Mouse (Mus musculus) neural tube, embryonic 12.5 days (tissue): ENCODE results near the gene Arhgap4. TPM values are rescaled to one million over a fixed set of nuclear protein-coding genes. Genes with fewer than 3 reads are reported as not detected.

ENCODE experiments used
- ATAC-seq: fragments of 200-750 bp; cut with Nextera tagmentation; 2 replicates; pipeline ENCODE4 v1.8.0; 2017; ENCODE audit warnings: low read depth, mild to moderate bottlenecking, moderate TSS enrichment, moderate library complexity; ENCODE audit not compliant: low FRiP score
- H3K27ac ChIP-seq: fragments of 300-500 bp; sonication (generic); 2 replicates; pipeline ENCODE4 v1.5.1; 2016
- H3K27me3 ChIP-seq: fragments of 300-500 bp; sonication (generic); replicated peaks from 2 replicates; pipeline ENCODE4 v1.6.1; 2016; ENCODE audit warnings: mild to moderate bottlenecking
- H3K36me3 ChIP-seq: fragments of 300-500 bp; sonication (generic); 2 replicates; pipeline ENCODE4 v1.6.1; 2016; ENCODE audit warnings: mild to moderate bottlenecking
- H3K4me1 ChIP-seq: fragments of 300-500 bp; sonication (generic); 2 replicates; pipeline ENCODE4 v1.6.1; 2016
- H3K4me2 ChIP-seq: fragments of 300-500 bp; sonication (generic); replicated peaks from 2 replicates; pipeline ENCODE4 v1.6.1; 2016; ENCODE audit warnings: mild to moderate bottlenecking
- H3K4me3 ChIP-seq: fragments of 300-500 bp; sonication (generic); 2 replicates; pipeline ENCODE4 v1.5.1; 2016
- H3K9ac ChIP-seq: fragments of 300-500 bp; sonication (generic); 2 replicates; pipeline ENCODE4 v1.6.1; 2016; ENCODE audit warnings: mild to moderate bottlenecking
- H3K9me3 ChIP-seq: fragments of 300-500 bp; sonication (generic); 2 replicates; pipeline ENCODE4 v1.6.1; 2016; ENCODE audit warnings: mild to moderate bottlenecking
- WGBS: fragments of 180-500 bp; shearing (Covaris S2); methylation state at CpG from one replicate; pipeline ENCODE4 v1.1.7; 2016; 5-methylcytosine and 5-hydroxymethylcytosine counted together
- polyA plus RNA-seq: library from polyadenylated mRNA; unstranded; fragments of >200 nt; fragmentation: Nextera tagmentation; extraction: Ambion mirVana; gene quantifications from 2 replicates; pipeline ENCODE4 v1.2.1, GENCODE M21; 2016

Gene Arhgap4
- polyA plus RNA-seq, 1 experiment from 2014 or later: 3.1 TPM

DNA sequence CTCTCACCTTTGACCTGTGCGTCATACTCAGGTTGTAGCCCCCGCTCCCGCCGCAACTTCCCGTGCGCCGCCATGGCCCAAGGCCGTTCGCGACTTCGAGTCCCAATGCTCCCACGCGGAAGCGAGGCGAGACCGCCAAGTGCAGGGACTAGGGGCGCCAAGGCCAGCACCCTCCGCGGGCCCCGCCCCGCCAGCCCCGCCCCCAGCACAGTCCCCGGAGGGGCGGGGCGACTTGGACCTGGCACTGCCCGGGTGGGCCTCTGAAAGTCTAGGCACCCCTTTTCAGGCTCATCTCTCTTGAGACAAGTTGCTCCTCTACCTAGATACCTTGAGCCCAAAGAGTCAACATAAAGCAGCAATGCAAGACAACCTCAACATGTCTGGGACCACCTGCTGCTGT, 10.5 kb downstream of the Arhgap4 start:
- no peak for ATAC-seq
- 15% methylated on average over 26 of the region's 26 CpGs for WGBS
- H3K27ac ChIP-seq: no peak overlapping the region

DNA sequence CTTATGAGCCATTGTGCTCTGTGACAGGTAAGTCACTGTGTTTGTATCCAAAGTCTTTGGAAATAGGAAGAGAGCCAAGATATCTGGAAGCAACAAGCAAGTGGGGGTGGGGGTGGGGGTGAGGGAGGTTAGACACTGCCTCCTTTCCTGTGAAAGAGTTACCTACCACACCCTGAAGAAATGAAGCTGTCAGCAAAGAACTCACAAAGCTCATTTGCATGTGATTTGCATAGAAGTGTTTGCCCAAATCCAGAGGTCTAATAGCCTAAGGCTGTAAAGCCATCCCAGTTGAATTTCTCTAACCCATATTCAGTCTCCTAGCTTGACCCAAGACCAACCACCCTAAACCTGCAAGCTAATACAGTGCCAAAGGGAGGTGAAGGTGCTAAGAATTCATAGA, 11.2 kb downstream of the Arhgap4 start:
- no peaks in the 10 kb centered on the region for H3K9me3 ChIP-seq
- H3K4me1 ChIP-seq: no peaks in the 10 kb centered on the region
- no peaks in the 10 kb centered on the region for H3K27me3 ChIP-seq
- H3K9ac ChIP-seq: no peak overlapping the region
- ATAC-seq: no peak
- H3K4me2 ChIP-seq: no peak overlapping the region
- no peak overlapping the region for H3K4me3 ChIP-seq
- no peak overlapping the region for H3K27ac ChIP-seq
- no peaks in the 10 kb centered on the region for H3K36me3 ChIP-seq

More for the DNA sequence above, 10.5 kb downstream of the Arhgap4 start:
- Histone ChIP-seq H3K4me3 (no peak overlapping the region), H3K9ac (no peak overlapping the region), H3K27me3 (no peaks in the 10 kb centered on the region), H3K36me3 (no peaks in the 10 kb centered on the region), H3K4me2 (peak overlapping the region; percentile 47), H3K9me3 (no peaks in the 10 kb centered on the region), H3K4me1 (no peaks in the 10 kb centered on the region)

DNA sequence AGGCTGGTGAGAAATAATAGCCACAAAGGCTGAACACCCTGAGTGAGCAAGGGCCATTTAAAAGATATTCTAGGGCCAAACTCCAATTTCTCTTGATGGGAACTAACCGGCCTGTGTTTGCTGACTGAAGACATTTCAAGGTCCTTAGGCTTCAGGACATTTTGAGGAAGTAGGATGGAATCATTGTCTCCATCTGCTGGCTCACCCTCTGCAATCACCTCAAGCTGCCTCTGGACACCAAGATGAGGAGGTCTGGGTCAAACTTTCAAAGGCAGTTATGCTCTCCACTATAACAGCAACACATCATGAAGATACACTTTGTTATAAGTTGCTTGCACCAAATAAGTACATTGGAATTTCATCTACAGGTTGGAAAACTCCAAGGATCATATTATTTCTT, 11.6 kb downstream of the Arhgap4 start:
- no peak overlapping the region for H3K4me3 ChIP-seq
- H3K36me3 ChIP-seq: no peaks in the 10 kb centered on the region
- no peaks in the 10 kb centered on the region for H3K4me1 ChIP-seq
- ATAC-seq: no peak
- no peak overlapping the region for H3K27ac ChIP-seq
- 72% methylated on average over 1 of the region's 1 CpGs for WGBS
- no peak overlapping the region for H3K9ac ChIP-seq
- H3K27me3 ChIP-seq: no peaks in the 10 kb centered on the region
- H3K4me2 ChIP-seq: no peak overlapping the region
- no peaks in the 10 kb centered on the region for H3K9me3 ChIP-seq

DNA sequence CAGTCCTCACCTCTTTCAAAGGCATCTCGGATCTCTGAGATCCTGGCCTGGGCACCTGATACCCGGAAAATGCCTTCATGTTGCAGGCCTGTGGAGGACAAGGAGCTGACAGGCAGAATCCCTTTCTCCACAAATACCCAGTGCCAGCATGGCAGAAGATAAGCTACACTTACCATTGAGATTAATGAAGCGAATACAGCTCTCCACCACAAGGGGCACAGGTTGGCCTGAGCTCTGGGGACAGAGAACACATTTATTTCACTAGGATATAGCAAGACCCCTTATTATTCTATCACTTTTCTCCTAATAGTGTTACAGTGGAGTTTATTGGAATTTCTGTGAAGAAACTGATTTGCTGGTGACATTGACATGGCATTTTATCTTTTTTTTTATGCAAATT, 23.7 kb downstream of the Arhgap4 start:
- Histone ChIP-seq H3K4me3 (no peak overlapping the region), H3K4me1 (no peaks in the 10 kb centered on the region), H3K27me3 (no peaks in the 10 kb centered on the region), H3K36me3 (no peaks in the 10 kb centered on the region), H3K9me3 (no peaks in the 10 kb centered on the region), H3K4me2 (no peak overlapping the region), H3K27ac (no peak overlapping the region), H3K9ac (no peak overlapping the region)
- 73% methylated on average over 3 of the region's 3 CpGs for WGBS
- no peak for ATAC-seq

DNA sequence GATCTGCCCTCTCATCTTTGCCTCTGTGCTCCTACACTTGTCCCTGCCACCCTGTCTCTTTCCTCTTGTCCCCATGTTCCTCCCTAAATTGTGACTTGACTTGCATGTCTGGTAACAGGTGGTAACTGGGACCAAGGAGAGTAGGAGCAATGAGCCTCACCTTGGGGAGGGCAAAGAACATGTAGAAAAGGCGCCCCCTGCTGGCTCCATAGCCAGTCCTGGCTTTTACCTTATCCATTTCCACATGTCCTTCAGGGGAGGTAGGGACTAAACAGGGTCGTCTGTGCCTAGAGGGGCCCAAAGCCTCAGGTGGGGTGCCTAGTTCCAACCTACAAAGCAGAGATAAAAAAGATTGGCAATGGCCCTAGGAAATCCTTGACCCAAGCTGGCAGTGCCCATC, 26.0 kb downstream of the Arhgap4 start, which contains the start of gene L1cam:
Gene L1cam (minus strand): TSS at position 387 of the 400 bp plus-strand sequence.
- Histone ChIP-seq H3K9ac (no peak within 1 kb of the TSS), H3K36me3 (no peaks in the 10 kb centered on the region), H3K4me3 (no peak within 1 kb of the TSS), H3K27me3 (no peaks in the 10 kb centered on the region), H3K9me3 (no peaks in the 10 kb centered on the region), H3K4me2 (no peak within 1 kb of the TSS), H3K27ac (no peak within 1 kb of the TSS), H3K4me1 (no peaks in the 10 kb centered on the region)
- ATAC-seq: no peak; the same call in 1 of the 2 replicates
- 33% methylated on average over 2 of the region's 2 CpGs for WGBS

DNA sequence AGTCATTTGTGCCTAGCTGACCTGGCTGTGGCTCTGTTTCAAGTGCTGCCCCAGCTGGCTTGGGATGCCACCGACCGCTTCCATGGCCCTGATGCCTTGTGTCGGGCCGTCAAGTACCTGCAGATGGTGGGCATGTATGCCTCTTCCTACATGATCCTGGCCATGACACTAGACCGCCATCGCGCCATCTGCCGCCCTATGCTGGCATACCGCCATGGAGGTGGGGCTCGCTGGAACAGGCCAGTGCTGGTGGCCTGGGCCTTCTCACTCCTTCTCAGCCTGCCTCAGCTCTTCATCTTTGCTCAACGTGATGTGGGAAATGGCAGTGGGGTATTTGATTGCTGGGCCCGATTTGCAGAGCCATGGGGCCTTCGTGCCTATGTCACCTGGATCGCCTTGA, 28.8 kb downstream of the Arhgap4 start:
- H3K4me2 ChIP-seq: no peak overlapping the region
- no peak overlapping the region for H3K9ac ChIP-seq
- H3K9me3 ChIP-seq: no peaks in the 10 kb centered on the region
- no peak overlapping the region for H3K4me3 ChIP-seq
- 91% methylated on average over 14 of the region's 14 CpGs for WGBS
- no peaks in the 10 kb centered on the region for H3K27me3 ChIP-seq
- H3K4me1 ChIP-seq: no peaks in the 10 kb centered on the region
- H3K27ac ChIP-seq: no peak overlapping the region
- no peak for ATAC-seq
- H3K36me3 ChIP-seq: no peaks in the 10 kb centered on the region

DNA sequence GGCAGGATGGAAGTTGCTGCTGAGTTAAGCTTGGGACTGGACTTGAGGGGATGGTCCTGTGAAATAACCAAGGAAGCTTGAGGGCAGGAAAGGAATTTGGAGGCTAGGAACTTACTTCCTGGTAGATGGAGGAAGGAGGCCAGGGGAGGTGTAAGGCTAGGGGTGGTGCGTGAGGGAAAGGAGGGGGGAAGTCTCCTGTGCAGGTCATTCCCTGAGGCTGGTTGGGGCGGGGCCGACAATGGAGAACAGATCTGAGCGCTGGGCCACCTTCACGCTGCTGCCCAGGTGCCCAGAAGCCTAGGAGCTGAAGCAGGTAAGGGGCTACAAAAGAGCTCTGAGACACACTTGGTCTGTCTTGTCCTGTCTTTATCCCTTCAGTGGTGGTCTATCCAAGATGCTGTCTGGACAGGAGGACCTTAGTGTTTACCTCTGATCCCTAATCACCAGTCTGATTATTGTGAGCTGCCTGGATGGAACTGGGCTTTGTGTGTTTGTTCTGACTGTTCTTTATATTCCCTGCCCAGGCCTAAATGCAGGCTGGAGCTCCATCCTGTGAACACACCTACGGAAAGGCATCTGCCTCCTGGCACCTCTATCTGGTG, 30.0 kb downstream of the Arhgap4 start, which contains the start of gene Avpr2:
Gene Avpr2 (plus strand): TSS at position 552 of the 602 bp plus-strand sequence.
- Histone ChIP-seq H3K4me1 (no peaks in the 10 kb centered on the region), H3K27me3 (no peaks in the 10 kb centered on the region), H3K4me2 (no peak within 1 kb of the TSS), H3K36me3 (no peaks in the 10 kb centered on the region), H3K9ac (no peak within 1 kb of the TSS), H3K4me3 (no peak within 1 kb of the TSS), H3K27ac (no peak within 1 kb of the TSS), H3K9me3 (no peaks in the 10 kb centered on the region)
- 75% methylated on average over 6 of the region's 6 CpGs for WGBS
- no peak for ATAC-seq

DNA sequence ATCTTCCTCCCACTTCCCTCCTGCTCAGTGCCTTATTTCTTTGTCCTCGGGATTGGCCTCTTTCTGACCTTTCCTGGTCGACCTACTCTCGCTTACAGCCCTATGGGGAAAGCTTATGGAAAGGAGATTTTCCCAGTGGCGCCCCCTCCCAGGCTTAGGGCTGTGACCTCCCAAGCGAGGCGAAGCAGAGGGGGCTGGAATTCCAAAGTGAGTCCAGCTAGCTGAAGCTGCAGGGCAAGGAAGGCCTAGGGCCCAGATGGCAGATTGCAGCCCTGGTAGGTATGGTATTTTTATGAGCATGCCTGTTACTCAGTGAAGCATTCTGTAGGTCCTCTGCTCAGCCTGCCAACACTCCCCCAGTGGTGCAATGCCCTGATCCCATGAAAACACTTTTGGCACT, 40.2 kb downstream of the Arhgap4 start:
- no peaks in the 10 kb centered on the region for H3K9me3 ChIP-seq
- H3K4me3 ChIP-seq: no peak overlapping the region
- no peak overlapping the region for H3K9ac ChIP-seq
- no peak overlapping the region for H3K27ac ChIP-seq
- WGBS: 19% methylated on average over 6 of the region's 6 CpGs
- no peaks in the 10 kb centered on the region for H3K27me3 ChIP-seq
- H3K4me2 ChIP-seq: peak overlapping the region; percentile 61
- H3K36me3 ChIP-seq: no peaks in the 10 kb centered on the region
- ATAC-seq: peak; percentile 48; the same call in 1 of the 2 replicates
- H3K4me1 ChIP-seq: no peaks in the 10 kb centered on the region

DNA sequence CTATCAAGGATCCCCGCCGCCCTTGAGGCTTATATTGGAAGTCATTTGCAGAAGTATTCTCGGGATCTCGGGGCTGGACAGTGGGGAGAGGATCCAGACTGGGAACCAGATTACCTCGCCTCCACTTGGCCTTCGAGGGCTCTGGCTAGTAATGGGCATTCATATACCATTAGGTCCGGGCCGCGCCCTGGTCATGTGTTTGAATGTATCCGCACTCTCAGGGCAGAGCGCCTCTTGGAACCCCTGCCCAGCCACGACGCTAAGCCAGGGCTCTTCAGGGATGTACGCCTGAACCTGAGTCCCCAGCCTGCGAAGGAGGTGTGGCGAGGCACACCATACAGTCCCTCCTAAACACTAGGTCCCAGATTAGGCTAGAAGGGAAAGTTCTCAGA, 40.6 kb downstream of the Arhgap4 start:
- no peaks in the 10 kb centered on the region for H3K9me3 ChIP-seq
- no peaks in the 10 kb centered on the region for H3K36me3 ChIP-seq
- WGBS: 16% methylated on average over 16 of the region's 16 CpGs
- H3K4me2 ChIP-seq: peak overlapping the region; percentile 61
- H3K4me3 ChIP-seq: peak overlapping the region; percentile 38
- no peaks in the 10 kb centered on the region for H3K27me3 ChIP-seq
- H3K4me1 ChIP-seq: no peaks in the 10 kb centered on the region
- peak overlapping the region; percentile 58; the same call in 1 of the 2 replicates for H3K9ac ChIP-seq
- no peak overlapping the region for H3K27ac ChIP-seq
- peak; percentile 68 for ATAC-seq

DNA sequence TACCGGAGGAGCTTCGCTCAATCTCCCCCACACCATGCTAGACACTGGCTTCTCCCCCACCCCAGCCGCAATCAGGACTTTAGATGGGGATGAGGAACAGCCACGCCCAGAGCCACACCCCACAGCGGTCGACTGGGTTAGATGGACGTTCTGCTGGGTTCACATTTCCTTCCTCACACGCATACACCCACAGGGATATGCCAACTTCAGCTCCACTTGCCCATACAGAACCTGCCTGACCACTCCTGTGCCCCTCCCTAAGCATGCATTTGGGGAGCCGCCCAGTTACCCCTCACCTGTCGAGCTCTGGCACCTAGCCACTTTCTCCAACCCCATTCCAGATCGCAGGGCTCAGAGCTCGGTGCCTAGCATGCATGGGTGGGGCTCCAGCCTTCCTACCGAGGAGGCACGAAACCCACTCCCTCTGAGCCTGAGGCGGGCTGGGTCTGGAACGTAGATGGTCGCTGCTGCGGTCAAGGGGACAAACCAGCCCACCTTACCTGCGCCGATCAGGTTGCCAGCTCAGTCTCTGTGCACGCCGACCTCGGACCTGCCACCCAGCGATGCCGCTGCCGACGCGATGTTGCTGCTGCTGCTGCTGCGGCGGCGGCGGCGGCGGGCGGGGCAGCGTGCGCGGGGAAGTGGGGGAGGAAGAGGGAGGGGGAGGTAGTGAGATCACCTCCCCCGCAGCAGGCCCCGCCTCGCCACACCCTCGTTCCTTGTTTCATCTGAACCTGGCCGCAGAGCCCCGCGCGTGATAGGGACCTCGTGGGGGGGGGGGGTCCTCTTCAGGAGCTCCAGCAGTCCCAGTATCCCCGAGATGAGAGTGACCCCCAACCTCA, 41.3 kb downstream of the Arhgap4 start:
- no peaks in the 10 kb centered on the region for H3K27me3 ChIP-seq
- no peaks in the 10 kb centered on the region for H3K36me3 ChIP-seq
- no peaks in the 10 kb centered on the region for H3K9me3 ChIP-seq
- H3K4me1 ChIP-seq: no peaks in the 10 kb centered on the region
- 23% methylated on average over 43 of the region's 48 CpGs for WGBS
- H3K4me3 ChIP-seq: peak overlapping the region; percentile 38
- H3K9ac ChIP-seq: peak overlapping the region; percentile 58
- H3K4me2 ChIP-seq: peak overlapping the region; percentile 61
- no peak overlapping the region for H3K27ac ChIP-seq
- ATAC-seq: peak; percentile 46

DNA sequence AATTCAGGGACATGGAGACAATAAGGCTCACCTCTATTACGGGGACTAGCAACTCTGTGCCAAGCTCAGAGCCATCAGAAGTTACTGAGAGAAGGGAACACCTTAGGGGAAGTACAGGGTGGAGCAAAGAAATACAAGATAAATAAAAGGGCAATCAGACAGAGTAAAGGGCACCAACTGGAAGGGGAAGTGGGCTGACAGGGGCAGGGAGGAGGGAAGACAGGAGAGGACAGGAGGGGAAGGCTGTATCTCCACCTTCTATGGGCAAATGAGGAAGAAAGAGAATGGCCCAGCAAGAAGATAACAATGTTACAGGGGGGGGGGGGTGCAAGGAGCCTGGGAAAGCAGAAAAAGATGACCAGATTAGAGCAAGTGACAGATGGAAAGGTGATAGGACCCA, 44.7 kb downstream of the Arhgap4 start:
- Histone ChIP-seq H3K9ac (no peak overlapping the region), H3K36me3 (no peaks in the 10 kb centered on the region), H3K27ac (no peak overlapping the region), H3K4me2 (peak overlapping the region; percentile 35), H3K9me3 (no peaks in the 10 kb centered on the region), H3K4me3 (no peak overlapping the region), H3K27me3 (no peaks in the 10 kb centered on the region), H3K4me1 (no peaks in the 10 kb centered on the region)
- ATAC-seq: no peak
- WGBS: 86% methylated on average over 1 of the region's 1 CpGs

DNA sequence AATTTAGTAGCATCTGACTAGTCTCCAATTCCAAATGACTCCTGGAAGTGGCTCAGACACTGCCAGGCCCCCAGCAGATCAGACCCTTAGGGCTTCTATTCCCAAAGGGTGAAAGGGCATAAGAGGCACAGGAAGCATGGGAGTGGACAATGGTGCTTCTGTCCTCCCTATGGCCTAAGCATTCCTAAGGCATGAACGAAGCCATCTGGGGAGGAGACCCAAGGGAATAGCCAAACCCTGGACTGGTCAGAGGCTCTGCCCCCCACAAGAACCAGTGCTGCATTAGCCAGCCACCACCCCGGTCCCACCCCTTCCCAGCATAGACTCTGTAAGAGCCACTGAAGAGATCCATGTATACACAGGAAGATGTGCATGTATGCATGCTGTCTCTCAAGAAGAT, 45.8 kb downstream of the Arhgap4 start:
- H3K27ac ChIP-seq: no peak overlapping the region
- 74% methylated on average over 2 of the region's 2 CpGs for WGBS
- H3K9ac ChIP-seq: no peak overlapping the region
- H3K27me3 ChIP-seq: no peaks in the 10 kb centered on the region
- H3K4me1 ChIP-seq: no peaks in the 10 kb centered on the region
- H3K4me3 ChIP-seq: no peak overlapping the region
- H3K36me3 ChIP-seq: no peaks in the 10 kb centered on the region
- no peaks in the 10 kb centered on the region for H3K9me3 ChIP-seq
- H3K4me2 ChIP-seq: peak overlapping the region; percentile 35
- no peak for ATAC-seq
